Mouse (Mus musculus) hindbrain, embryonic 14.5 days (tissue): ENCODE results near the gene Cited4. TPM values are rescaled to one million over a fixed set of nuclear protein-coding genes. Genes with fewer than 3 reads are reported as not detected.

Experiments
- ATAC-seq: fragments of 200-750 bp; cut with Nextera tagmentation; 2 replicates; pipeline ENCODE4 v1.8.0; 2017; ENCODE audit warnings: moderate number of reproducible peaks, mild to moderate bottlenecking, moderate TSS enrichment, moderate library complexity; ENCODE audit not compliant: low FRiP score
- DNase-seq: peaks from one replicate; pipeline ENCODE4 v3.0.0-alpha.2; 2015; ENCODE audit warnings: low spot score
- H3K27ac ChIP-seq: fragments of 300-500 bp; sonication (generic); 2 replicates; pipeline ENCODE4 v1.5.1; 2014; ENCODE audit warnings: mild to moderate bottlenecking, moderate library complexity
- H3K27me3 ChIP-seq: fragments of 300-500 bp; sonication (generic); 2 replicates; pipeline ENCODE4 v1.6.1; 2014; ENCODE audit warnings: mild to moderate bottlenecking, low read length, mixed read lengths; ENCODE audit not compliant: control insufficient read depth, insufficient read depth
- H3K36me3 ChIP-seq: fragments of 300-500 bp; sonication (generic); replicated peaks from 2 replicates; pipeline ENCODE4 v1.6.1; 2014; ENCODE audit not compliant: control insufficient read depth, insufficient read depth
- H3K4me1 ChIP-seq: fragments of 300-500 bp; sonication (generic); replicated peaks from 2 replicates; pipeline ENCODE4 v1.6.1; 2014; ENCODE audit warnings: antibody characterized with exemption, low read length, mixed read lengths; ENCODE audit not compliant: control insufficient read depth, insufficient read depth
- H3K4me2 ChIP-seq: fragments of 300-500 bp; sonication (generic); replicated peaks from 2 replicates; pipeline ENCODE4 v1.6.1; 2014; ENCODE audit warnings: mild to moderate bottlenecking, moderate library complexity
- H3K4me3 ChIP-seq: fragments of 300-500 bp; sonication (generic); replicated peaks from 2 replicates; pipeline ENCODE4 v1.5.1; 2014; ENCODE audit warnings: mild to moderate bottlenecking, low read length
- H3K9ac ChIP-seq: fragments of 300-500 bp; sonication (generic); 2 replicates; pipeline ENCODE4 v1.6.1; 2014
- H3K9me3 ChIP-seq: fragments of 300-500 bp; sonication (generic); 2 replicates; pipeline ENCODE4 v1.6.1; 2016; ENCODE audit warnings: low read length; ENCODE audit not compliant: control insufficient read depth
- WGBS: fragments of 180-500 bp; shearing (Covaris S2); extraction: QIAGEN DNeasy Blood & Tissue Kit; methylation state at CpG from one replicate; pipeline ENCODE4 v1.1.7; 2014; 5-methylcytosine and 5-hydroxymethylcytosine counted together
- polyA plus RNA-seq: library from polyadenylated mRNA; unstranded; fragments of >200 nt; fragmentation: Nextera tagmentation; extraction: Ambion mirVana; gene quantifications from 2 replicates; pipeline ENCODE4 v1.2.1, GENCODE M21; 2014

Cited4 gene
- polyA plus RNA-seq, 1 experiment from 2014 or later: 1.9 TPM

DNA sequence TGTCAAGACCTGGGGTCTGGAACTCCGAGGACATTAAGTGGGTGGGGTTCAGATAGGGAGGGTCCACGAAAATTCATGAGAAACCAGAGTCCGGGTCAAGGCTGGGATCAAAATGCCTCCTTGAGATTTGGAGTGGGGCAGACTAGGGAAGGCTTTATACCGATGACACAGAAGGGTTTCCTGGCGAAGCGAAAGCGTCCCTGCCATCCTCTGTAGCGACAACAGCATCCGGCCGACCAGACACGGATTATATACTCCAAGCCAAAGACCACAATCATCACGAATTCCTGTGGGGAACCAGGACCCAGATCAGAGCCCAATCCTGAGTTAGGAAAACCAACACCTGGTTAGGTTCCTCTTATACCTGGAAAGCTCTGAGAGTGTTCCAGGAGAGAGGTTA lies 50.4 kb downstream of the Cited4 start:
- 0 out of 2 replicates have a peak overlapping the region, but pooled peaks have one; percentile 31 for H3K9ac ChIP-seq
- no peaks in the 10 kb centered on the region for H3K36me3 ChIP-seq
- no peaks in the 10 kb centered on the region for H3K9me3 ChIP-seq
- peaks cover 4% of the 10 kb centered on the region; the same call in 1 of the 2 replicates for H3K27me3 ChIP-seq
- H3K4me1 ChIP-seq: peaks cover 24% of the 10 kb centered on the region
- H3K27ac ChIP-seq: no peak overlapping the region
- no peak for DNase-seq
- WGBS: 23% methylated on average over 12 of the region's 12 CpGs
- peak overlapping the region; percentile 57 for H3K4me2 ChIP-seq
- H3K4me3 ChIP-seq: peak overlapping the region; percentile 25
- no peak for ATAC-seq

Other genes starting within 250 kb of the Cited4 start
- not detected in 2 replicates for gene Slfnl1, start 134.3 kb upstream of the Cited4 start, polyA plus RNA-seq
- gene Ctps, start 96.3 kb upstream of the Cited4 start, polyA plus RNA-seq: 87.0 and 103 TPM in 2 replicates
- not detected in 2 replicates for gene Gm8439, start 77.8 kb upstream of the Cited4 start, polyA plus RNA-seq
- gene Kcnq4, start 82.0 kb downstream of the Cited4 start, polyA plus RNA-seq: 6.2 and 6.4 TPM in 2 replicates
- gene Nfyc, start 165.0 kb downstream of the Cited4 start, polyA plus RNA-seq: 95.9 and 96.4 TPM in 2 replicates
- 26.2 and 29.6 TPM in 2 replicates for gene Rims3, start 188.2 kb downstream of the Cited4 start, polyA plus RNA-seq